Mouse (Mus musculus) forebrain, embryonic 10.5 days (tissue): ENCODE data around the gene Arid3b. TPM values are rescaled to one million over a fixed set of nuclear protein-coding genes. Genes with fewer than 3 reads are reported as not detected.
A peak's percentile ranks its signal among the peaks of the same experiment; 100 is the strongest.

Experiments
- DNase-seq: peaks from one replicate; pipeline ENCODE4 v3.0.0-alpha.2; 2017; ENCODE audit warnings: low spot score; ENCODE audit errors: extremely low spot score
- H3K27ac ChIP-seq: fragments of 300-500 bp; sonication (generic); 2 replicates; pipeline ENCODE4 v1.5.1; 2016; ENCODE audit warnings: mild to moderate bottlenecking
- H3K27me3 ChIP-seq: fragments of 300-500 bp; sonication (generic); 2 replicates; pipeline ENCODE4 v1.6.1; 2016; ENCODE audit warnings: mild to moderate bottlenecking; ENCODE audit not compliant: poor library complexity, severe bottlenecking
- H3K36me3 ChIP-seq: fragments of 300-500 bp; sonication (generic); replicated peaks from 2 replicates; pipeline ENCODE4 v1.6.1; 2016; ENCODE audit warnings: mild to moderate bottlenecking, moderate library complexity
- H3K4me1 ChIP-seq: fragments of 300-500 bp; sonication (generic); 2 replicates; pipeline ENCODE4 v1.6.1; 2016
- H3K4me3 ChIP-seq: fragments of 300-500 bp; sonication (generic); 2 replicates; pipeline ENCODE4 v1.5.1; 2016; ENCODE audit warnings: mild to moderate bottlenecking, moderate library complexity
- H3K9me3 ChIP-seq: fragments of 300-500 bp; sonication (generic); 2 replicates; pipeline ENCODE4 v1.6.1; 2016; ENCODE audit warnings: mild to moderate bottlenecking, moderate library complexity
- WGBS: fragments of 180-500 bp; shearing (Covaris S2); methylation state at CpG from one replicate; pipeline ENCODE4 v1.1.7; 2016; 5-methylcytosine and 5-hydroxymethylcytosine counted together
- polyA plus RNA-seq: library from polyadenylated mRNA; unstranded; fragments of >200 nt; fragmentation: Nextera tagmentation; extraction: Ambion mirVana; gene quantifications from 2 replicates; pipeline ENCODE4 v1.2.1, GENCODE M21; 2016

Gene Arid3b
- polyA plus RNA-seq, 1 experiment from 2014 or later: 41.0 TPM

DNA sequence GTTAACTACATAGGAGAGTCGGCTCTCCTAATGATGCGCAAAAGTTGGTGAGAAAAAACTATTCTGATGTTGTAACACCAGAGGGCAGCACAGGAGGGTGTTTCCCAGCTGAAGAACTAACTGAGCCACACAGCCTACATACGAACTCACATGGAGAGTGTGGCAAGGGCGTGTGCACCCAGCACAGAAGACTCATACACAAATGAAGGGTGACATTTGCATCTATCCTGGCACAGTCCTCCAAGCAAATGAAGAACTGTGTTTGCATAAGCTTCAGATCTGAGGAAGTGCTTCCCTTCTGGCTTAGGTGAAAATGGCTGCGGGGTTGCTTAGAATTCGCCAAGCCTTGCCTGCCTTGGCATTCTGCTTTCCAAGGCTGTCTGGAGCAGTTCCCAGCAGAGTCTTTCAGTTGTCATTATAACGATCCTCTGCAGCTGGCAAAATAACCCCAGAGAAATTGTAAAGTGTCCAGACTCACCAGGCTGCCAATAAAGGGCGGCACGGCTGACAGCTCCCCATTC is 25.4 kb upstream of the Arid3b start:
- Histone ChIP-seq H3K27ac (no peak overlapping the region), H3K4me1 (peaks cover 7% of the 10 kb centered on the region), H3K36me3 (no peaks in the 10 kb centered on the region), H3K27me3 (no peaks in the 10 kb centered on the region), H3K4me3 (no peak overlapping the region), H3K9me3 (no peaks in the 10 kb centered on the region)
- 56% methylated on average over 9 of the region's 9 CpGs for WGBS
- peak; percentile 35 for DNase-seq

DNA sequence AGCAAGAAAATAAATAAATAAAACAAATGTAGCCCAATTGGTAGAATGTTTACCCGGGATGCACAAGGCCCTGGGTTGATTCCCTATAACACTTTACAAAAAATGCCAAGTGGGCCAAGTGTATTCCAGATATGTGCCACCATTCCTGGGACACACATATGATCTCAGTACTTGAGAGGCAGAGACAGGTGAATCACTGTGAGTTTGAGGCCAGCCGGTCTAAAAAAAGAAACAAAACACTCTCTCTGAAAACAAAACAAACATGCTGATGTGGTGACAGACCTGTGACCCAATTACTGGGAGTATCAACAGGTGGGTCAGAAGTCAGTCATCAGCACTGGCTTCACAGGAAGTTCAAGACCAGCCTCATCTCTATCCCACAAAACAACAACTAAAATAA is 19.9 kb upstream of the Arid3b start:
- peaks cover 5% of the 10 kb centered on the region for H3K4me1 ChIP-seq

DNA sequence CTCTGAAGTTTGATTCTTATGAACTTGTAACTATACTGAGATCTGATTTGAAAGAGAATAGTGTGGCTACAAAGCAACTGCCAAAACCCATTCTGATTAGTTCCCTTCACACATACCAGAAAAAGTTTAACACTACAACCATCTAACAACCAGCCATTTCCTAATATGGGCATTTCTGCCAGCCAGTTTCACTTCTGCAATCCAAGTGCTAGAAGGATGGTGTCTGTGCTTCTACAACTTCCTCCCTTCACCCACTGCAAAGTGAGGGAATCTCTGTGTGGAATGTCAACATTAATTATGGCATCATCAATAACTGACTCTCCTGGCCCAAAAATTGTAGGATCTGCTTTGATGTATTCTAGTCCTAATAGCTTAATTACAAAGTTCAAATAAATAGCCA is 17.7 kb upstream of the Arid3b start:
- Histone ChIP-seq H3K27ac (no peak overlapping the region), H3K27me3 (no peaks in the 10 kb centered on the region), H3K36me3 (no peaks in the 10 kb centered on the region), H3K4me3 (no peak overlapping the region), H3K9me3 (no peaks in the 10 kb centered on the region), H3K4me1 (peaks cover 5% of the 10 kb centered on the region)
- no peak for DNase-seq

More for the DNA sequence above, 19.9 kb upstream of the Arid3b start:
- Histone ChIP-seq H3K4me3 (no peak overlapping the region), H3K27ac (no peak overlapping the region), H3K27me3 (no peaks in the 10 kb centered on the region), H3K36me3 (no peaks in the 10 kb centered on the region), H3K9me3 (no peaks in the 10 kb centered on the region)
- WGBS: 88% methylated on average over 2 of the region's 2 CpGs
- DNase-seq: no peak

DNA sequence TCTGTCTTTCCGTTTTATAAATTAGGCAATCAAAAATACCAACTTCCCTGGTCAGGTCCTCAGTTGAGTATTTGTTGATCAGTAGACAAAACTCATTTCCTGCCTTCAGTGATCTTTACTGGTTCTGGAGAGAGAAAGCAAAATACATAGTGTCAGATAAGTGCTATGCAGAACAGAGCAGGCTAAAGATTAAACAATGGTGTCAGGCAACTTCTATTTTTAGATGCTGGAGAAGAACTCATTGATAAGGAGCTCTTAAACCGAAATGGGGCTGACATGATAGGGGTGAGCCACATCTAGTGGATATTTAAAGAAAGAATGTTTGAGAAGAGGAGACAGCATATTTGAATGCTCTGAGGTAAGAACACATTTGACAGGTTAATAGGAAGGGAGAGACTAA is 2.4 kb upstream of the Arid3b start:
- H3K4me1 ChIP-seq: peaks cover 25% of the 10 kb centered on the region
- DNase-seq: no peak
- WGBS: 86% methylated on average over 2 of the region's 2 CpGs
- no peak overlapping the region for H3K4me3 ChIP-seq
- H3K9me3 ChIP-seq: no peaks in the 10 kb centered on the region
- 0 out of 2 replicates have a peak, but pooled peaks cover under 1% of the 10 kb centered on the region for H3K27me3 ChIP-seq
- H3K27ac ChIP-seq: no peak overlapping the region
- no peaks in the 10 kb centered on the region; the same call in 1 of the 2 replicates for H3K36me3 ChIP-seq

DNA sequence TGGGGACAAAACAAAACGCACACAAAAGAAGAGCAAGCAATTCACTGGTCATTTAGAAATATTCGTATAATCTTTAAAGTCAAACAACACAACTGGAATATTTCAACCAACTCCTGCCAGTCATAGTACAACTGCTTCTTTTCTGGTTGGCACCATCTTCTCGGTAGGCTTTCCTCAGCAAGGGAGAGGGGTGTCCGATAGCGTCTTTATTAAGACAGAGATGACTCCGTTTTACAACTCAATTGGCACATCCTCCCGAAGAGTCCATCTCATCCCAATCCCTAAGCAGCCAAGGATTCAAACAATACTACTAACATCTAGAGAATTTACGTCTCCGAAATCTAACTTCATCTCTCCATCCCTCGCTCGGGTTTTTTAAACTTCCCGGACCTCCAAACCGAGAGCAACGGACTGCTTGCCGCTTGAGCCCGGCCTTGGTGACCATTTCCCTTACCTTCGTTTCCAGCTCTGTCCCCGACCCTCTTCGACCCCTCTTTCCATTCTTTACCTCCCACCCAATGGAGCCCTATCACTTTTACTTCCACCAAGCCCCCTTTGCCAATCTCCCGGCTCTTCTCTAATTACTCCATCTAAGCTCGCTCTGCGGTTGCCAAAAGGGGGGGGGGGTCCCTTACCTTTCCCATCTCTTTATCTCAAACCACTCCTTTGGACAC is 615 bp downstream of the Arid3b start:
- H3K27ac ChIP-seq: peak overlapping the region; percentile 92
- under 1% methylated on average over 22 of the region's 22 CpGs for WGBS

DNA sequence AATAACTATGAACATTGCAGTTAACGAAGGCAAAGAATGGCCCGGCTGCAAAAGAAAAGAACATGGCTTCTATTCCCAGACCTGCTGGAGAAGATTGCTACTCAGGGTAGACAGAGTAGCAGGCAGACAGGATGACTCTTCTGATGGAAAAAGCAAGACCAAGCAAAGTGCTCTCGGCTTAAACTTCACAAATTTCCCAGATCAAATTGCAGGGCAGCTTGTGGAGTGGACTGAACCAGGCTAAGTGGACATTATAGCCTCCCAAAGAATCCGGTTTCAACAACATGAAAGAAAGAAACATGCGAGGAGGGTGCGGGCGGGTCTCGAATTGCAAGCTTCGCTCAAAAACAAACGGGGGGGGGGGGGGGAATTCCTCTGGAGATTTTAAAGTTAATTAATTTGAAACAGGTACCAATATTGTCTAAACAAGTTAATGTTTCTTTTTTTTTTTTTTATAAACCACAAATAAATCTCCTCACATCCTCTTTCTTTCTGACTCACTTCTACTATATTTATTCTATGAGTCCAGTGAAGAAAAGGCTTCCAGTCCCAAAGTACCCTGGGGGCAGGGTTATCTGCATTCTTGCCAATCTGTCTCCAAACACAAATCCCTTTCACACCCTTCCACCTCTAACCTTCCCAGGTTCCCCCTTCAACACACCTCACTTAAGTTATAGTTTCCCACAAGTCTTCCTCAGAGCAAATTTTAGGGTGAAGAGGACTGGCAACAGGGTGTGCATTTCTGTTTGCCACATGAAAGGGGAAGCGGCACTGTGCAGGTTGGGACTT is 1.8 kb downstream of the Arid3b start:
- no peak for DNase-seq
- Histone ChIP-seq H3K4me3 (peak overlapping the region; percentile 81), H3K27me3 (peaks cover 15% of the 10 kb centered on the region), H3K4me1 (peaks cover 67% of the 10 kb centered on the region), H3K9me3 (no peaks in the 10 kb centered on the region), H3K27ac (no peak overlapping the region; the same call in 1 of the 2 replicates), H3K36me3 (peaks cover 19% of the 10 kb centered on the region)
- 12% methylated on average over 11 of the region's 11 CpGs for WGBS

More for the DNA sequence above, 615 bp downstream of the Arid3b start:
- Histone ChIP-seq H3K27me3 (peaks cover 15% of the 10 kb centered on the region), H3K4me1 (peaks cover 55% of the 10 kb centered on the region), H3K36me3 (peaks cover 19% of the 10 kb centered on the region), H3K9me3 (no peaks in the 10 kb centered on the region), H3K4me3 (peak overlapping the region; percentile 81)
- DNase-seq: peak; percentile 43

DNA sequence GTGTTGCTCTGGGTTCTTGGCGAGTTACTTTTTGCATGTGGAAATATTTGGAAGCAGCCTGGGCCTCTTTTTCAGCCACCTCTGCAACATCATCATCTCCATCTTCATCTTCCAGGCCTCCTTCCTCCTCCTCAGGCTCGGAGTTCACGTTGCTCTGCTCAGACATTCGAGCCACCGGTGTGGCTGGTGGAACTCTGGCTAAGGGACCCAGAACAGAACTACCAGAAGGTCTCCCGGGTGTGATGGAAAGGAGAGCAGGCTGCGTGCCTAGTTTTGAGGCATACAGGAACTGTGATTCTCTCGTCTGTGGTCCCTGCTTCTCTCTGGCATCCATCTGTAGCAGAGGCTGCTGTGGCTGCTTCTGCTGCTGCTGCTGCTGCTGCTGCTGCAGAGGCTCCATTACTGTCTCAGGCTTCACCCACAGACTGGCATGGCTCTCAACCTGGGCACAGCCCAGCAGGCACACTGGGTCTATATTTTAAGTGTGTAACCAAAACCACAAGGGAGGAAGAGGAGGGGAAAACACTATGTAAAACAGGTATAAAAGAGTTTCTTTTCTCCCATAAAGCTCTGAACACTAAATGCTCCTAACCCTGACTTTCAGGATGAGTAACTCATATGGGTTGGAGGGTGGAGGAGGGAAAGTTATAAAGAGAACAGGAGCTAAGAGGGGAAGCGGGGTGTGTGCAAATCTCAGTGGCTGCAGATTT is 2.7 kb downstream of the Arid3b start:
- WGBS: 77% methylated on average over 9 of the region's 9 CpGs
- DNase-seq: no peak
- peaks cover 15% of the 10 kb centered on the region for H3K27me3 ChIP-seq
- H3K4me3 ChIP-seq: peak overlapping the region; percentile 81
- 0 out of 2 replicates have a peak overlapping the region, but pooled peaks have one; percentile 49 for H3K27ac ChIP-seq
- H3K9me3 ChIP-seq: no peaks in the 10 kb centered on the region
- peaks cover 76% of the 10 kb centered on the region for H3K4me1 ChIP-seq
- H3K36me3 ChIP-seq: peaks cover 19% of the 10 kb centered on the region

DNA sequence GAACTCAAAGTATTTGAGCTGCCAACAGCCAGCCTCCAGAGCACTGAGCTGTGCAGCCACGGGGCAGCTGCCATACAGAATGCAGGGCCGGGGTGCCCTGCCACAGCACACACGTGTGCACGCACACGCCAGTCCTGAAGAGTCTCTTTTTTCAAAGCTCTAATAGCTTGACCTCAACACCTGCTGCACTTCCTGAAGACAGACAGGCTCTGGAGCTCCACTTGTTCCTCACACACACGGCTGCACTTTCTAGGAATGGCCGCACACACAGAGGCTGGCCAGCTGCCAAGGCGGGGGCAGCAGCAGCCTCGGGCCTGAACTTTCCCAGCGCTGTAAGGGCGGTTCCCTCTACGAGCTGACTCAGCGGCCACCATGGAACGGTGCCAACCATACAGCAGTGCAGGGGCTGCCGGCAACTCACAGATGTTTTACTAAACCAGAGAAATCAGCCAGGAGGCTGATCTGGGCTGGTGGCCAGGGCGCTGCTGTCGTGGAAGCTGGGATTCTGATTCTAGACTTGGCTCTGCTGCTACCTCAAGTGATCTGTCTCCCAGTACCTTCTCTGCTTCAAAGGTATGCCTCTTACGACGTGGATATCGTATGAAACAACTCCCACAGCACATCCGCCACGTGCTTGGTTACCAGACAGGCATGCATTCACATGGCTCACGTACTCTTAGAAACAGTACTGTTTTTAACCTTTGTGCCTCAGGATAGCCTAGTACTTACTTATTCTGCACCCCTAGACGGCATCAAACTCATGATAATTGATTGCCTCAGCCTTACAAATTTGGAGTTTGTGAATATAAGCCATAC is 5.1 kb downstream of the Arid3b start:
- peaks cover 32% of the 10 kb centered on the region for H3K36me3 ChIP-seq
- no peaks in the 10 kb centered on the region for H3K9me3 ChIP-seq
- peak overlapping the region; percentile 26 for H3K4me3 ChIP-seq
- peak overlapping the region; percentile 81 for H3K27ac ChIP-seq
- peaks cover 15% of the 10 kb centered on the region for H3K27me3 ChIP-seq
- 48% methylated on average over 24 of the region's 24 CpGs for WGBS
- H3K4me1 ChIP-seq: peaks cover 78% of the 10 kb centered on the region
- peak; percentile 63 for DNase-seq

DNA sequence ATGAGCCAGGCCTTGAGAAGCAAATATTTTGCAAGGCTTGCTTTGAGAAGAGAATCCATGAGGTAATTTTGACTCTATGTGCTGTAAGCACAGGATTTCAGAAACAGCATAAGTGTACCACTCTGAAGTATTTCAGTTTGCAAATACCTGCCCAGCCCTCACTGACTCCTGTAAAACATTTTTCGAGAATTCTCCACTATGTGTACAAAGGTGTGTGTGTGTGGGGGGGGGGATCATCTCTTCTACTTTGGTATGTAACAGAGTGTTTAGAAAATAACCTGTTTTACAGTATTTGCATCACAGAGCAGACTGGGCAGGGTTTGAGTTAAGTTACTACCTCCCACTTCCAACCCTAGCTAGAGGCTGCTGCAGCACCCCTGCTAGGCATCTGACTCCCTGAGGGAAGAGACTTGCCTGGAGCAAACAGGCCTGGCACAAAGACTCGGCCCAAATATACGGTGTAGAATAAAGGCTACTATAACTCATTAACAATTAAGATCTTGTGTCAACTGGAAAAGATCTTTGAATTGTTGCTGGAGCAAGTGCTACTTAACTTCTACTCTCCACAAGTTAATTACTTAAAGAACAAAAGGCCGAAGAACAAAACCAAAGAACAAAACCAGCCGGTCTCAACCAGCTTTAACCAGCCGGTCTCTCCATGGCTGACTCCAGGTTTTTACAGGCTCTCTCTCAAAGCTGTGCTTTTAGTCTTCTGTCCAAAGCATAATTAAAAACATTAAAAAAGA is 6.6 kb downstream of the Arid3b start:
- WGBS: 16% methylated on average over 6 of the region's 6 CpGs
- peak overlapping the region; percentile 81 for H3K27ac ChIP-seq
- H3K27me3 ChIP-seq: peaks cover 15% of the 10 kb centered on the region
- peaks cover 42% of the 10 kb centered on the region for H3K36me3 ChIP-seq
- no peaks in the 10 kb centered on the region for H3K9me3 ChIP-seq
- no peak for DNase-seq
- H3K4me1 ChIP-seq: peaks cover 68% of the 10 kb centered on the region
- peak overlapping the region; percentile 11; the same call in 1 of the 2 replicates for H3K4me3 ChIP-seq

DNA sequence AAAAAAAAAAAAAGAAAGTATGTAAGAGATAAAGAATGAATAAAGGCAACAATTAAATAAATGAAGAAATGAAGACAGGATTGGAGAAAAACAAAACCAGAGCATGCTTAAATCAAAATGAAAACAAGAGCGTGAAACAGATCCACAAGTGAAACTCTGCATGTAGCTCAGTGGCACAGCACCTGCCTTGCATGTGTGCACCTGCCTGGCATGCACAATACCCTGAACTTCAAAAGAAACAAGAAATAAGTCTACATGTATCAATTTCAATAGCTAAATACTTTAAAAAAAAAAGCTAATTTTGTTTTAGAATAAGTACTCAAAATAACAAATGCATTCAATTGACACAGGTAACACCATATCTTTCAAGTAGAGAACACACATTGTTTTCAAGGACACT is 13.2 kb downstream of the Arid3b start:
- no peaks in the 10 kb centered on the region for H3K9me3 ChIP-seq
- peaks cover 24% of the 10 kb centered on the region for H3K36me3 ChIP-seq
- no peak overlapping the region for H3K4me3 ChIP-seq
- no peak overlapping the region for H3K27ac ChIP-seq
- H3K4me1 ChIP-seq: peaks cover 42% of the 10 kb centered on the region
- no peaks in the 10 kb centered on the region for H3K27me3 ChIP-seq
- WGBS: 92% methylated on average over 1 of the region's 1 CpGs
- no peak for DNase-seq

DNA sequence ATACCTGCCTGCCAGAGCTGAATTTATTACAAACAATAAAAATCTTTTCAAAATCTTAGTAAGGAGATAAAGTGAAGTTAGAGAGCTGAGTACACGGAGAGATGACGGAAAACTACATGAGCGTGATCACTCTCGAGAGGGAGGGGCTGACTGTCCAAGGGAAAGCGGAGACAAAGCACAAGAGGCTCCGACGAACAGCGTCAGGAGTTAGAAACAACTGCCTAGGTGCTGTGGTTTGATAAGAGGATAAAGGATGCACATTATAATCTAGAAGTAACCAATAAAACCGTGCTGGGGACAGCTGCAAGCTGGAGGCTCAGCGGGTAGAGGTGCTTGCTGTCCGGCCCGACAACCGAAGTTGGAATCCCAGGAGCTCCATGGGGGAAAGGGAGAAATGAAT is 13.8 kb downstream of the Arid3b start:
- Histone ChIP-seq H3K27ac (no peak overlapping the region), H3K9me3 (no peaks in the 10 kb centered on the region), H3K4me1 (peaks cover 44% of the 10 kb centered on the region), H3K4me3 (no peak overlapping the region), H3K36me3 (peaks cover 21% of the 10 kb centered on the region), H3K27me3 (no peaks in the 10 kb centered on the region)
- no peak for DNase-seq
- 82% methylated on average over 13 of the region's 13 CpGs for WGBS
